Mouse (Mus musculus) c-Kit-positive CD71-negative TER-119-negative erythroid progenitor cells, embryonic 14.5 days (primary cell): ENCODE measurements around the gene Cpeb4.

Source experiments
- DNase-seq: peaks from one replicate; pipeline ENCODE4 v3.0.0-alpha.2; 2013; ENCODE audit warnings: low read depth

Cpeb4 gene

DNA sequence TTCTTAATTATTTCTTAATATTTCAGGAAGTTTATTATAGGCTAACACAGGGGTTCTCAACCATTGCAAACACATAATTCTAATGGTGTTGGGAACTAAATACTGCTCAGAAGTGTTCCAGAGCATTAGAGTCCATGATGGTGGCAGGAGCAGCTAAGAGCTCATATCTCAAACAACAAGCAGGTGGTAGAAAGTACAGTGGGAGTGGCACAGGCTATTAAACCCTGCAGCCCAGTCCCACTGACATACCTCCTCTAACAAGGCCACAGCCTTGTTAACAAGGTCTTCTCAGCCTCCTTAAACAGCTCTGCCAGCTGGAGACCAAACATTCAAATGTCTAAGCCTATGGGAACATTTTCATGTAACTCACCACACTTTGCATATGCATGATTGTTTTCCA is 27.2 kb downstream of the Cpeb4 start:
- no peak for DNase-seq

GRCm38 (mm10) chr11:31900736-31901135 is 28.7 kb downstream of the Cpeb4 start:
- no peak for DNase-seq

- DNase-seq = no peak
These were observed 30.4 kb downstream of the Cpeb4 start for GRCm38 (mm10) chr11:31902251-31903001.

DNA sequence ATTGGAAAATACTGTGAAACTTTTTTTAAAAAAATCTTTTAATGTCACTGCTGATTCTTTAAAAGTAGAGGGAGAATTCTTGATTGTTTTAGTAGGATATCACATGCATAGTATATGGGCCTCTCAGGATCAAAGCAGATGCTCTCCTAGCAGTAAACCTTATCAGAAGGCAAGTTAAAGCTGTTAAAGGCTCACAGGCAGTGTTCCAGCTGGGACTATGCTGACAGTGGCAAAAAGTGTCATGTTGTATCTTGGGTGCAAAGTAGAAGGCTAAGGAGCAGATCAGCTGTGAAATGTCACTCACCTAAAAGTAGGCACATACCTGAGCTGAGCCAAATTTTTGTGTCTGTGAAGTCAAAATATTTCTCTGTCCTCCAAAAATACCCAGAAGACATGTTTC is 34.5 kb downstream of the Cpeb4 start:
- no peak for DNase-seq

DNA sequence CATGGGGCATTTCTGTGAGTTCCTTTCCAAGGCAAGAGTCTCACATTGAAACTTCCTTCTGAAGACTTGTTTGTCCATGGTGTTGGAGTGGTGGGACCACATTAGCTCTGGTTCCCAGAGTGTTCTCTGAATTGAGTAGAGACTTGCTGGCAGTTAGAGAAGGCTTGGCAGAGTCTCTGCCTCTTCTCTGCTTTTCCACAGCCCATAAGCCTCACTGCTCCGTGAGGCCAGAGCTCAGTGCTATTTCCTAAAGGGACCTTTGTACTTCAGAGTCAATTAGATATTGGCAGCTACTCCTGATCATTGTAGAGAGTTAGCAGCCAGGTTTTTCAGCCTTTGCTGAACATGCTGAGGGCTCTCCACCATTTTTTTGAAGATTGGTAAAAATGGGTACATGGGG is 35.6 kb downstream of the Cpeb4 start:
- DNase-seq = no peak

DNA sequence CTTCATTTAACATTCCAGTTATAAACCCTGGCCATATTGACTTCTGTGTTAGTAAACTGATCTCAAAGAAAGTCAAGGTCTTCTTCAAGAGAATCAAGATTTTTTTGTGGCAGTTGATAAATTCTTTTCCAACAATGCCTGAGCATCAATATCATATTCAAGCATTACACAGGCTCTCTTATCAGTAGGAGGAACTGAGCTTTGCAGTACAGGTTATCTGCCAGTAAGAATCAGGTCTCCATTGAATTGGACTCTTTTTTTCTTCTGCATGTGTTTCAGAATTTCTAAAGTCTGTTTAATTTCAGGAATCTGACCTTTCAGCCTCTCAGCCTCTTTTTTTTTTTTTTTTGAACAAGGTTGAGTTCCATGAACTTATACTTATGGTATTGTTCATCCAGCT is 40.9 kb downstream of the Cpeb4 start:
- no peak for DNase-seq

DNA sequence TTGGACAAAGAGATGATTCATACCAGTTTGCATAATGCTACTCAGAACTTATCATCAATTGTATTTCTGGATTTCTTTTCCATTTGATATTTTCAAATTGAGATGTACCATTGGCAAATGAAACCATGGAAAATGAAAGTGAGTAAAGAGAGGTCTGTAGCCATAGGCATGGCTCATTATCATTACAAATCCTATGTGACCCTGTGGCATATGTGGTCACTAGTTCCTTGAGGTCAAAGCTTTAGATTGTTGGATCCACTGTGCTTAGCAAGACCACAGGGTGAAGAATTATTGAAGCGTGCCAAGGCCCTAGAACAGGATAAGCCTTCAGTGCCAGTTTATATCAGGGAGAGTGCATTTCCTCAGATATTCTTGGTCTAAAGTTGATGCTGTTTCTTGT is 45.8 kb downstream of the Cpeb4 start:
- DNase-seq = no peak

DNA sequence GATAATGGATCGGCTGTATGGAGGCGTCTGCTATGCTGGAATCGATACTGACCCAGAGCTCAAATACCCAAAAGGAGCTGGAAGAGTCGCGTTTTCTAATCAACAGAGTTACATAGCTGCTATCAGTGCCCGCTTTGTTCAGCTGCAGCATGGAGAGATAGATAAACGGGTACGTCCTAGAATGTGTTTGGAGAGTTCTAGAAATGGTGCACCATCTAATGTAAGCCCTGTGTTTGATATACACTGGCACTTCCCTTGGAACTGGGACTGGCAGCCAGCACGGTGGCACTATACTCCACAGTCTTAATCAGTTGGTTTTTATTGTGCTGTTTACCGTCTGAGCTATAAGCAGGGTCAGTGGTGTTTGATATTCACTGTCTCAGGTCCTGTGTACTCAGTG is 58.0 kb downstream of the Cpeb4 start:
- no peak for DNase-seq

DNA sequence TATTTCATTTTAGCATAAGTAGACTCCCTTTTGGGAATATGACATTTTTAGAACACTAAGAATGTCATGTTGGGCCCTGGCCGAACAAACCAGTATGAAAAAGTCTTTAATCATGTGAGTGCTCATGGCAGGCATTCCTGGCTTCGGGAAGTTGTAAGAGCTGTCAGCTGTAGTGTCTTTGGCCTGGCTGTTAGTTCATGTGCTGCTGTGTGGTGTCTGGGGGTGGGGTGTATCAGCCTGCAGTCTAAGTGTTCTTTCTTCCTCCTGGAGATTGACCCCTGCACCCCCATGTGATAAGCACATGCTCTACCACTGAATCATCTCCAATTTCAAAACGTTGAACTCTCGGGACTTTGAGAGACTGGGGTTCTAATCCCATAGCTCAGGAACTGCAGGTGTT is 63.6 kb downstream of the Cpeb4 start:
- DNase-seq = no peak

DNA sequence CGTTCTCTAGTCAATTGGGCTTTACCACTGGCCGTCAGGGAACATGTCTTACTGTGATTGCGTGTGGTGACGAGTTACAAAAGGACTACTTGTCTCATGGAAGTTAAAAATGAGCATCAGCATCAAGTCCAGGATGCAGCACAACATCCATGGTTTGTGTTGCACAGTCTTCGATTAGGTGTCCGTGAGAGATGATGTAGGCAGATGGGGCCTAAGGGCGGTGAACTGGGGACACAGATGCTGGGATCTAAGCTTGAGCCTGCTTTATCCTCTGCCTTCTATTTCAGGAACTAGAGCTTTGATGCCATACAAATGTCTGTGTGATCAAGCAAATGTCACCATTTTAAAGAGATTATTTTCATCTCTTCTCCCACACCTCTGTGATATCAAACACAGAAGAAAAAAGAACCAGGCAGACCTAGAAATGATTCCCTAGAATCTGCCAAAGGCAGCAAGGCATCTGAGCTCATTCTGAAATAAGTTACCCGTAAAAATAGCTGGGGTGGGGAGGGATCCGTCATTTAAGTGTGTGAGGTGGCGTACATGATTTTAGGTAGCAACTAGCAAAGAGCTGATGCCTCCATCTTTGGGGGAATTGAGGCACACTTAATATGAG is 65.0 kb downstream of the Cpeb4 start:
- DNase-seq = no peak

DNA sequence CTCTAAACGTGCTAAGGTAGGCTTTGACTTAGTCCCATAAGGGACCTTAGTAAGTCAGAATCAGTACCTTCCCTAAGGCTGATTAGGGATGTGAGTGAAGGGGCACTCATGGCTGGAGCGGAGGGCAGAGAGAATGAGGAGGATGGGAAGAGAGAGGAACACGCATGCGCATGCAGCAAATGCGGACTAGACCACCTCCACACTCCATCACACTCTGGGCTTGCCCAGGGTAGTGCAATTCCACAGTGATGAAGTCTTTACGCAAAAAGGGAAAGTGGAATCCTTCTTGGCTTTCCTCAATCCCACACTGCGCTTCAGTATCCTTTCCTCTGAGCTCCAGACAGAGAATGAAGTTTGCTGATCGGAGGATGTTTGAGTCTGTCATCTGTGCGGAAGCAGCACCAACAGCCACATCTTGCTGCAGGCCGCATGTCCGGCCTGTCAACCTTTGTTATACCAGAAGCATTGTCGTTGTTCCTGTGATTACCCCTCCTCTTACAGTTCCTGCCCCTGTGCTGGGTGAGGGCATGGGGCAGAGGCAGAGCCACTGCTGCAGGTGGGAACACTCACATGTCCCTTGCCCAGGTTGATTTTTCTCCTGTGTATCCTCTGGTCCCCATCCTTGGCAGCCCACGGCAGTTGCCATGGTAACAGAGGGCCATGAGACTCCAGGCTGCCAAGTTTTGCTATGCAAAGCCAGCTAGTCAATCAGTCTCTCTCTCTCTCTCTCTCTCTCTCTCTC is 69.1 kb downstream of the Cpeb4 start:
- no peak for DNase-seq

DNA sequence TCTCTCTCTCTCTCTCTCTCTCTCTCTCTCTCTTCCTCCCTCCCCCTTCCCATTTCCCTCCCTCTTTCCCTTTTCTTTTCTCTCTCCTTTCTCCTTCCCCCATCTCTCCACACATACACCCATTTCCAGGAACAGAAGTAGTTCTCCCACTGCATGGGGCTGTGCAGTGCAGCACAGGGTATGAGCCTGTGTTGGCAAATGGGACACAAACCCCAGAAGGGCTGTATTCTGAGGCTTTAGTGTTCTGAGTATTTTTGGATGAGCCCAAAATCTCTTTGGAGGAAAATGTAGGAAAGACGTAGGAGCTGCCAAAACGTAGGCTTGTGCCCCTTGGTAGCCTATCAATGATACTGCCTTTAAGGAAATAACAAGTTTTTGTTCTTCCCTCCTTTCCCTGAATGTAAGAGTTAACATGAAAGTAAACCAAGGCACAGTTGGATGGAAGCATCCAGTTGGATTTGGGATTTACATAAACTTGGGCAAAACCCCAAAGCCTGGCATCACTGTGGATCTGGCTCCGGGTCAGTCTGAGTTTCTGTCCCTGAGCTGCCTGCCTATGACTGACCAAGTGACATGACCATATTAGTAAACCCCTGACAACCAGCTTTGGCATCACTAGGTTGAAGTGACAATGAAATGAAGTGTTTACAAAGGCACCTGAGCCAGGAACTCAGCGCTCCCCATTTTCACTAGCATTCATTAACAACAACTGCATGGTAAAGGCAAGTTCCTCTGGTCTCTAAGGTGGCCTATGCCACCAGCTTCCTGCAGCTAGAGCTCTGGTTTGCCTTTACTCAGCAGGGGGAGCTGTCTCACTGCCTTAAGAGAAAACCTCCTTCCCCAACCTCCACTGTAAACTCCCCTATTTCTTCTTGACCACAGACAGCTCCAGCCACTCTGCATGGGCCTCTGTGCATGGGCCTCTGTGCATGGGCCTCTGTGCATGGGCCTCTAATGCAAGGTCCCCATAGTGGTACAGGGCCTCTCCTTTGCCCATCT is 69.9 kb downstream of the Cpeb4 start:
- DNase-seq = no peak

DNA sequence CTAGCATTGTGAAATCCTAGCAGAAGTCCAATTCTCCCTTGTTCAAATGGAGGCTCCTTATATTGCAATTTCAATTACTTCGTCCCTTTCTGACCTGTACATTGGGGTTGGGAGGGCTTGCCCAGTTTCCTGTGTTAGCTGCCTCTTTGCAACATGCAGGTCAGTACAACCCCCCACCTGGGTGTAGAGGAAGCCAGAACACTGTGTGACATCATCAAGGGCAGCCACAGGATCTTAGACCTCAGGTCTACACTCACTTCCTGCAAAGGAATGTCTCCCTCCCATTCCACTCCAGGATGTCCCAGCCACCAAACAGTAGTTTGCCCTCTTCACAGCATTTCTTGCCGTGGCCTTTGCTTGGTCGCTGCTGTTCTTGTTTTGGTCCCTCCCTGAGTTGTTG is 73.5 kb downstream of the Cpeb4 start:
- no peak for DNase-seq

DNA sequence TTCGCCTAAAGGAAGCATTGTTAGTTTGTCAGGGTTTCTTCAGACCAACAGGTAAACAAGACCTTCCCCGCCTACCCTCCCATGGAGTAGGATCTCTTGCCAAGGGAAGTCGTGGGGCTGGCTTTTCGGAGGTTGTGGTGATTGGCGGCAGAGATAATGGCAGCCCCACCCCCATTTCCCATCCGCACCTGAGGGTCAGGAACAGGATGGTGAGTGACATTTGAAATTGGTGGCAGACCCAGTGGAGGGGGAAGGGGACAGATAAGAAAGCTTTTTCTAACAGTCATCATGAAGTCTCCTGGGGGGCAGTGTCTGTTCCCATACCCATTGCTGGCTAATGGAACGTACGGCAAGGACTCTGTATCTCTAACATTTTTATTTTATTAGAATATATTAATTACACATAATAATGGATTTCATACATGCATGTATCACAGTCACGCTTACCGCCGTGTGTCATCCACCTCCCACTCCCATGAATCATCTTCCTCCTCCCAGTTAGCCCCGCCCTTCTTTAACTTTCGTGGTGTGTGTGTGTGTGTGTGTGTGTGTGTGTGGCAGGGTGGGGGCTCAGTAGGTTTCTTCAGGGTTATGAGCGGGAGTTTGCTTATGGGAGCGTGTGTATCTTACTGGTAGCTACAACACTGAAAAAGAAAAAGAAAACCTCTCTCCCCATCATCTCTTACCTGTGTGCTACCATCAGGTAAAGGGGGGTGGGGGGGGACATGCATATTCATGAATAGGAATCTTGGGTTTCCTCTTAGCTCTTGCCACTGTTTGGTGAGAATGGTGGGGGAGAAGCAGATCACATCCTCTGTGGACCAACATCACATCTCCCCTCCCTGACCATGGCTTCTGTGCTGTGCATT is 76.7 kb downstream of the Cpeb4 start:
- DNase-seq = peak; percentile 34

DNA sequence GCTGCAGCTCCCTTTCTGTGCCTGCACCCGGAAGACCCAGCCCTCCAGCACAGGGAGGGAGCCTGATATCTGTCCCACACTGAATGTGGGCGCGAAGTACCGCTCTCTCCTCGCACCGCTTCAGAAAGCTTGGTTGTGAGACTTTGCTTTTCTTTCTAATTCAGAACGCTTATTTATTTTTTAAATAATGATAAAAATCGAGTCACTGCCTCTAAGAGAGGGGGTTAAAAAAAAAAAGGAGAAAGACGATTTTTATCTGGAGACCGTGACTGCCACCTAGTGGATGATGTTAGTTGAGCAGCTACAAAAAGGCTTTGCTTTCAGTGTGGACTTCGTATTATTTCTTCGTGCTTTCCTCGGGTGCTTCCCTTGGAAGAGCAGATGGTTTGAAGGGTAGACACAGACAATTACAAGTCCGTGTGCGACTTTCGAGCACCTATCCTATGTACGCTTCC is 77.3 kb downstream of the Cpeb4 start:
- peak; percentile 75 for DNase-seq

GRCm38 (mm10) chr11:31960071-31960470 is 88.1 kb downstream of the Cpeb4 start:
- DNase-seq = no peak

GRCm38 (mm10) chr11:31963993-31964392 is 92.0 kb downstream of the Cpeb4 start:
- no peak for DNase-seq

DNA sequence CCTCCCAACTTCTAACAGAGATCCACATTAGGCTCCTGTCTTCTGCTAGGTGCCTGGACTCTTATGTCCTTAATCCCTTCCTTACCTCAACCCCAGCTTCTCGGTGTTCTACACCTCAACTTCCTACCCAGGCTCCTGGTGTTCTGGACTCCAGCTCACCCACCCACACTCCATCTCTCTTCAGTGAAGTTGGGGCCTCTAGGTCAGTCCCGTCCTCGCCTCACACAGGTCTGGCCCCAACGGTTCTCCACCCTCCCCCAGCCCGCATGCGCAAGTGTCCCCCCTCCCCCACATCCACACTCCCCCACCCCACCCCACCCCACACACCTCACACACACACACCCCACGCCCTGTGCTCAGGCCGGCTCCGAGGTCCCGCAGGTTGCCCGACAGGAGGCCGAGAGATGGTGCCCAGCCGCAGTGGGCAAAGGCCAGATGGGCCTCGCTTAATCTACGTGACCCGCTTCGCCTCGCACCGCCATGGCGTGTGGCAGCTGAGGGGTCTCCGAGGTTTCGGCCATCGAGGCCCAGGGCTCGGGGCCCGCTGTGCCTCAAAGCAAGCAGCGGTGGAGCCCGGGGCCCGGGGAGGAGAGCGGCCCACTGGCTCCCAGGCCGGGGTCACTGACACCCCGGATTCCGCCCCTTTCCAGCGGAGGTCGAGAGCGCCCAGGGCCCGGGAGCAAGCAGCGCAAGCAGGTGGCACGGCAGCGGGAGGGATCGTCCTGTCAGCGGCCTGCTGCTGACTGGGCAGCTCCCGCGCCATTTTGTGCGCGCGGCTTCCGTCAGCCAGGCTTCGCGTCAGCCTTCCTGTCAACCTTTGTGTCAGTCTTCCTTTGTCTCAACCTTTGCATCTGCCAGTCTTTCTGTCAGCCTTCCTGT is 93.5 kb downstream of the Cpeb4 start, which contains the start of gene 4930524B15Rik:
Gene 4930524B15Rik, plus strand, starts transcription at position 337 of the 879 bp plus-strand sequence.
- DNase-seq = no peak

DNA sequence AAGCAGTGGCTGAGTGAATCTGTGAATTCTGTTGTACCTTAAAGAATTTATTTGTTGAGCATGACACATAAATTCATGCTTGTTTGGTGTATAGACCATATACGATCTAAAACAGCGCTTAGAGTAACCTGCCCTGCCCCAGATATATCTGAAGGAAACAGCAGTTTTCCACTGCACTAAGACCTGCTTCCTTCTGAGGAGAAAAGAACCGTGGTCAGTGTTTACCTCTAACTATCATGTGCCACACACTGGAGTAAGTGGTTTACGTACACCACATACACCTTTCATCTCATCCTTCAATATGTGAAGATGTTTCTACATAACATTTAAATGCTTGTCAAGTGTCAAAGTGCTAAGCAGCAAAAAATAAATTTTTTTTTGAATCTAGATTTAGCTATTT is 102.1 kb downstream of the Cpeb4 start:
- no peak for DNase-seq

GRCm38 (mm10) chr11:31974826-31975225 is 102.8 kb downstream of the Cpeb4 start:
- no peak for DNase-seq
